Mouse (Mus musculus) heart, postnatal 0 days (tissue): ENCODE measurements around the gene Emg1. TPM values are rescaled to one million over a fixed set of nuclear protein-coding genes. Genes with fewer than 3 reads are reported as not detected.

Experiments
- ATAC-seq: fragments of 200-750 bp; cut with Nextera tagmentation; 2 replicates; pipeline ENCODE4 v1.8.0; 2017; ENCODE audit warnings: low read depth, moderate number of reproducible peaks, moderate library complexity; ENCODE audit not compliant: insufficient read depth
- DNase-seq: peaks from one replicate; pipeline ENCODE4 v3.0.0-alpha.2; 2016; ENCODE audit warnings: low spot score
- H3K27ac ChIP-seq: fragments of 300-500 bp; sonication (generic); 2 replicates; pipeline ENCODE4 v1.5.1; 2014; ENCODE audit warnings: low read depth, mild to moderate bottlenecking
- H3K27me3 ChIP-seq: fragments of 300-500 bp; sonication (generic); 2 replicates; pipeline ENCODE4 v1.6.1; 2014; ENCODE audit warnings: low read length, mixed read lengths; ENCODE audit not compliant: control insufficient read depth, insufficient read depth
- H3K36me3 ChIP-seq: fragments of 300-500 bp; sonication (generic); replicated peaks from 2 replicates; pipeline ENCODE4 v1.6.1; 2014; ENCODE audit warnings: low read length, mixed read lengths; ENCODE audit not compliant: control insufficient read depth, insufficient read depth
- H3K4me1 ChIP-seq: fragments of 300-500 bp; sonication (generic); 2 replicates; pipeline ENCODE4 v1.6.1; 2014; ENCODE audit warnings: antibody characterized with exemption; ENCODE audit not compliant: control insufficient read depth, insufficient read depth
- H3K4me2 ChIP-seq: fragments of 300-500 bp; sonication (generic); 2 replicates; pipeline ENCODE4 v1.6.1; 2014; ENCODE audit warnings: low read depth, mild to moderate bottlenecking, low read length, moderate library complexity
- H3K4me3 ChIP-seq: fragments of 300-500 bp; sonication (generic); 2 replicates; pipeline ENCODE4 v1.5.1; 2014; ENCODE audit warnings: low read depth, low read length
- H3K9ac ChIP-seq: fragments of 300-500 bp; sonication (generic); replicated peaks from 2 replicates; pipeline ENCODE4 v1.6.1; 2014; ENCODE audit warnings: low read depth, low read length, mixed read lengths
- H3K9me3 ChIP-seq: fragments of 300-500 bp; sonication (generic); replicated peaks from 2 replicates; pipeline ENCODE4 v1.6.1; 2016; ENCODE audit warnings: low read length; ENCODE audit not compliant: control insufficient read depth
- CTCF ChIP-seq: IDR thresholded peaks from 2 replicates; pipeline ENCODE4 v1.5.1; 2016; ENCODE audit warnings: antibody characterized with exemption, control low read depth, low read depth
- EP300 ChIP-seq: IDR thresholded peaks from 2 replicates; pipeline ENCODE4 v1.6.1; 2016; ENCODE audit warnings: antibody characterized with exemption, low read depth
- WGBS: fragments of 180-500 bp; shearing (Covaris S2); extraction: QIAGEN DNeasy Blood & Tissue Kit; methylation state at CpG from one replicate; pipeline ENCODE4 v1.1.7; 2014; 5-methylcytosine and 5-hydroxymethylcytosine counted together
- polyA plus RNA-seq: library from polyadenylated mRNA; unstranded; fragments of >200 nt; fragmentation: Nextera tagmentation; extraction: Ambion mirVana; gene quantifications from 2 replicates; pipeline ENCODE4 v1.2.1, GENCODE M21; 2015
- total RNA-seq: library from RNA; depleted of rRNA; stranded (reverse); fragments of >200 nt; gene quantifications from 2 replicates; pipeline ENCODE4 v1.2.3, GENCODE M21; 2014; ENCODE audit warnings: low replicate concordance

The Emg1 gene
- total and polyA plus RNA-seq, 2 experiments from 2014 or later: 85.6 to 106 TPM

DNA sequence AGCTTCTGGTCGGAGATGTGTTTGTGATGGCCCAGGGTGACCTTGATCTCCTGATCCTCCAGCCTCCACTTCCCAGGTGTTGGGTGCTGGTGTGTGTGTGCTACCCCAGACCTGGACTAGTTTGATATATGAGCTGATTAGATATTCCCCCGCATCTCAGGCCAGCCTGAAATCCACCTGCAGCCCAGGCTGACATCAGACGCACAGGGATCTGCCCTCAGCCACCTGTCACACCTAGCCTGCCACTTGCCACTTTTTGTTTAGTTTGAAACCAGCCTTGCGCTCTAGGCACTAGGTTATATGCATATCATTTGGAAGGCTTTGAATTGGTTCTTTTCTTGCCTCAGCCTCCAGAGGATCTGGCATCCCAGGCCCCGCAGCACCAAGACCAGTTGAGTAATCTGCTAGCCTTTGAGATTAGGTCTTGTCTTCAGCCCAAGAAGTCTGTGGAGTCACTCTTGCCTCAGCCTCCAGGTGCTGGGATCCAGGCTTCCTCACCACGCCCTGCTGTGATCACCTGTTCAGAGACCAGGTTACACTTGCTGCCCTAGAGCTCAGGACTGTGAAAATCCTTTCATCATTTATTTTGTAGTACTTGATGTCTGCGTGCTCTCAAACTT is 41.6 kb downstream of the Emg1 start:
- Histone ChIP-seq H3K4me3 (no peak overlapping the region), H3K36me3 (peaks cover 9% of the 10 kb centered on the region; the same call in 1 of the 2 replicates), H3K27ac (no peak overlapping the region), H3K9ac (no peak overlapping the region), H3K27me3 (no peaks in the 10 kb centered on the region), H3K4me2 (no peak overlapping the region), H3K9me3 (no peaks in the 10 kb centered on the region), H3K4me1 (no peaks in the 10 kb centered on the region)
- no peak for DNase-seq
- TF ChIP-seq EP300 (no peak), CTCF (no peak)
- 90% methylated on average over 7 of the region's 7 CpGs for WGBS
- ATAC-seq: no peak

DNA sequence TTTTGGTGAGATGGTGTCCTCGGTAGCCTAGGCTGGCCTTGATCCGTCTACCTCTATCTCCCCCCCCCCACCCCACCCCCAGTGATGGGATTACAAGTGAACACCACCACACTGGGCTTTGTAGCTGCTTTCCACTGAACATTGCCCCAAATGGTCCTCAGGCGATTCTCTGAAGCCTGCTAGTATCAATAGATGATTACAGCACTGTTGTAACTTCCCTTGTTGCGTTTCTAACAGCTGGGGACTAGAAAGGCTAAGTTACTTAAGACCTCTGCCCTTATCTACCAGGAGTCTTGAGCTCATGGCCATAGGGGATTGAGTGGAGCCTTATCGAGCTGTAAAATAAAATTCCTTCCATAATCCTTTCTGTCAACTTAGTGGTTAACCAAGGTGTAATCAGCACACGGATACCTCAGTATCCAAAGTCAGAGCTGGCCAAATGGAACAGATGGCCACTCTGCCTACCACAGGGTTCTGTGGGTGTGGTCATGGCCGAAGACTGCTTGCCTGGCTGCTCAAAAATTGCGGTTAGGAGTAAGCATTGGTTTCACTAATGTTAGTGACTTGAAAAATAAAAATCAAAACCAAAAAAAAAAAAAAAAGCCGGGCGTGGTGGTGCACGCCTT is 42.6 kb downstream of the Emg1 start:
- 77% methylated on average over 11 of the region's 11 CpGs for WGBS
- TF ChIP-seq CTCF (no peak), EP300 (no peak)

DNA sequence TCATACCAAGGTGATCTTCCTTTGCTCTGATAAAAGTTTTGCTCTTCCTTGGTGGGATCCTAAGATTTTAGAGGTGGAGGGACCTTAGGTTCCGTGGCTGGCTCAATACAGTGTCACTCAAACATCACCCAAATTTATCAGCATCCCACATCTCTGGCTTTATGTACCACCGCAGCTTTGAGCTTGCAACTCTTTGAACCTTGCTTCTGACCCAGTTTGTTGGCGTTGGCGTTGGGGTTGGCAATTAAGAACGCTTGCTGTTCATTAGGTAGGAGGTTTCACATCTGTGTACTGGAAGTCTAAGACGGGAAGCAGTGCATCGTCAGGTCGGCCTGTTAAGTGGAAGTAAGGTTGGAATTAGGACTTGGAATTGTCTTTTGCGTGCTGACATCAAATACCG is 47.0 kb downstream of the Emg1 start:
- Histone ChIP-seq H3K4me3 (no peak overlapping the region), H3K9ac (no peak overlapping the region), H3K4me2 (no peak overlapping the region), H3K27ac (no peak overlapping the region), H3K9me3 (no peaks in the 10 kb centered on the region), H3K27me3 (no peaks in the 10 kb centered on the region), H3K36me3 (no peaks in the 10 kb centered on the region), H3K4me1 (peaks cover 12% of the 10 kb centered on the region)
- no peak for TF ChIP-seq EP300
- no peak for TF ChIP-seq CTCF
- no peak for DNase-seq
- ATAC-seq: no peak
- 89% methylated on average over 10 of the region's 10 CpGs for WGBS

More for the DNA sequence above, 42.6 kb downstream of the Emg1 start:
- Histone ChIP-seq H3K9ac (no peak overlapping the region), H3K27me3 (no peaks in the 10 kb centered on the region), H3K9me3 (no peaks in the 10 kb centered on the region), H3K4me3 (no peak overlapping the region), H3K4me1 (0 out of 2 replicates have a peak, but pooled peaks cover under 1% of the 10 kb centered on the region), H3K27ac (no peak overlapping the region), H3K4me2 (no peak overlapping the region), H3K36me3 (no peaks in the 10 kb centered on the region)
- no peak for DNase-seq
- no peak for ATAC-seq

- no peaks in the 10 kb centered on the region for H3K9me3 ChIP-seq
- peak overlapping the region; percentile 59 for H3K4me3 ChIP-seq
- H3K4me1 ChIP-seq: peaks cover 12% of the 10 kb centered on the region
- H3K27ac ChIP-seq: no peak overlapping the region
- H3K9ac ChIP-seq: no peak overlapping the region
- no peak for ATAC-seq
- WGBS: 85% methylated on average over 7 of the region's 7 CpGs
- no peak for TF ChIP-seq EP300
- no peak for TF ChIP-seq CTCF
- no peak for DNase-seq
- H3K36me3 ChIP-seq: no peaks in the 10 kb centered on the region
- peak overlapping the region; percentile 88 for H3K4me2 ChIP-seq
- no peaks in the 10 kb centered on the region for H3K27me3 ChIP-seq
Measured at GRCm38 (mm10) chr6:124664256-124664655, 47.7 kb downstream of the Emg1 start.

DNA sequence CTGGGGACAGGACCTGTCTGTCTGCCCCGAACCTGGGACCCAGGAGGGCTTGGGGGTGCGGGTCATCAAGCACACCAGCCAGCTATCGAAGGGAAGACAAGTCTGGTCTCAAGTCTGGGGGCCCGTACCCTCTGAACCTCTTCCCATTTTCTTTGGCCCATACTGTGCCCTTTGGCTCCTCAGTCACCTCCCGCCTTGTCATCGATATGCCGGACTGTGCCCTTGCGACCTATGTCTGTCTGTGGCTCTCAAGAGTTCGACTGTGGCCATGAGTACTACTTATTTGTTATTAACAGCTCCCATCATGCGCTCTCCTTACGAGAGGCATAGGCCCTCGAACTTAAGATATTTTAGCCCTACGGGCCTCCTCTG is 48.6 kb downstream of the Emg1 start:
- DNase-seq (no peak), ATAC-seq (no peak)
- peak overlapping the region; percentile 88 for H3K4me2 ChIP-seq
- TF ChIP-seq EP300: no peak
- TF ChIP-seq CTCF: no peak
- peak overlapping the region; percentile 65 for H3K27ac ChIP-seq
- H3K9me3 ChIP-seq: no peaks in the 10 kb centered on the region
- no peaks in the 10 kb centered on the region for H3K27me3 ChIP-seq
- peaks cover 12% of the 10 kb centered on the region for H3K4me1 ChIP-seq
- H3K9ac ChIP-seq: peak overlapping the region; percentile 56
- WGBS: 12% methylated on average over 13 of the region's 13 CpGs
- peak overlapping the region; percentile 59 for H3K4me3 ChIP-seq
- H3K36me3 ChIP-seq: no peaks in the 10 kb centered on the region
